Mouse (Mus musculus) midbrain, postnatal 0 days (tissue): ENCODE measurements around the gene Usp22. TPM values are rescaled to one million over a fixed set of nuclear protein-coding genes. Genes with fewer than 3 reads are reported as not detected.

Source experiments
- ATAC-seq: fragments of 200-750 bp; cut with Nextera tagmentation; 2 replicates; pipeline ENCODE4 v1.8.0; 2017; ENCODE audit warnings: moderate number of reproducible peaks, mild to moderate bottlenecking, moderate TSS enrichment, moderate library complexity; ENCODE audit not compliant: low FRiP score
- DNase-seq: peaks from one replicate; pipeline ENCODE4 v3.0.0-alpha.2; 2015; ENCODE audit warnings: low spot score
- H3K27ac ChIP-seq: fragments of 300-500 bp; sonication (generic); 2 replicates; pipeline ENCODE4 v1.5.1; 2014; ENCODE audit warnings: low read depth, mild to moderate bottlenecking, low read length, mixed read lengths
- H3K27me3 ChIP-seq: fragments of 300-500 bp; sonication (generic); 2 replicates; pipeline ENCODE4 v1.6.1; 2014; ENCODE audit warnings: low read length, control low read depth, mixed read lengths; ENCODE audit not compliant: insufficient read depth
- H3K36me3 ChIP-seq: fragments of 300-500 bp; sonication (generic); 2 replicates; pipeline ENCODE4 v1.6.1; 2014; ENCODE audit warnings: low read length, control low read depth, mixed read lengths; ENCODE audit not compliant: insufficient read depth
- H3K4me1 ChIP-seq: fragments of 300-500 bp; sonication (generic); 2 replicates; pipeline ENCODE4 v1.6.1; 2014; ENCODE audit warnings: mild to moderate bottlenecking, control low read depth, antibody characterized with exemption, low read length, mixed read lengths; ENCODE audit not compliant: insufficient read depth
- H3K4me2 ChIP-seq: fragments of 300-500 bp; sonication (generic); 2 replicates; pipeline ENCODE4 v1.6.1; 2014; ENCODE audit warnings: low read depth, mild to moderate bottlenecking, low read length, mixed read lengths; ENCODE audit not compliant: poor library complexity, severe bottlenecking
- H3K4me3 ChIP-seq: fragments of 300-500 bp; sonication (generic); 2 replicates; pipeline ENCODE4 v1.5.1; 2014; ENCODE audit warnings: low read depth, mild to moderate bottlenecking, low read length, moderate library complexity
- H3K9ac ChIP-seq: fragments of 300-500 bp; sonication (generic); replicated peaks from 2 replicates; pipeline ENCODE4 v1.6.1; 2014; ENCODE audit warnings: mild to moderate bottlenecking, low read length, moderate library complexity, mixed read lengths; ENCODE audit not compliant: poor library complexity, severe bottlenecking
- H3K9me3 ChIP-seq: fragments of 300-500 bp; sonication (generic); 2 replicates; pipeline ENCODE4 v1.6.1; 2016; ENCODE audit warnings: low read length, control low read depth
- CTCF ChIP-seq: IDR thresholded peaks from 2 replicates; pipeline ENCODE4 v1.5.1; 2016; ENCODE audit warnings: antibody characterized with exemption, mild to moderate bottlenecking
- WGBS: fragments of 180-500 bp; shearing (Covaris S2); extraction: QIAGEN DNeasy Blood & Tissue Kit; methylation state at CpG from one replicate; pipeline ENCODE4 v1.1.7; 2014; 5-methylcytosine and 5-hydroxymethylcytosine counted together
- polyA plus RNA-seq: library from polyadenylated mRNA; unstranded; fragments of >200 nt; fragmentation: Nextera tagmentation; extraction: Ambion mirVana; gene quantifications from 2 replicates; pipeline ENCODE4 v1.2.1, GENCODE M21; 2015
- total RNA-seq: library from RNA; depleted of rRNA; stranded (reverse); fragments of >200 nt; gene quantifications from 2 replicates; pipeline ENCODE4 v1.2.3, GENCODE M21; 2014

Gene Usp22
- total and polyA plus RNA-seq, 2 experiments from 2014 or later, result 355 to 637 TPM

DNA sequence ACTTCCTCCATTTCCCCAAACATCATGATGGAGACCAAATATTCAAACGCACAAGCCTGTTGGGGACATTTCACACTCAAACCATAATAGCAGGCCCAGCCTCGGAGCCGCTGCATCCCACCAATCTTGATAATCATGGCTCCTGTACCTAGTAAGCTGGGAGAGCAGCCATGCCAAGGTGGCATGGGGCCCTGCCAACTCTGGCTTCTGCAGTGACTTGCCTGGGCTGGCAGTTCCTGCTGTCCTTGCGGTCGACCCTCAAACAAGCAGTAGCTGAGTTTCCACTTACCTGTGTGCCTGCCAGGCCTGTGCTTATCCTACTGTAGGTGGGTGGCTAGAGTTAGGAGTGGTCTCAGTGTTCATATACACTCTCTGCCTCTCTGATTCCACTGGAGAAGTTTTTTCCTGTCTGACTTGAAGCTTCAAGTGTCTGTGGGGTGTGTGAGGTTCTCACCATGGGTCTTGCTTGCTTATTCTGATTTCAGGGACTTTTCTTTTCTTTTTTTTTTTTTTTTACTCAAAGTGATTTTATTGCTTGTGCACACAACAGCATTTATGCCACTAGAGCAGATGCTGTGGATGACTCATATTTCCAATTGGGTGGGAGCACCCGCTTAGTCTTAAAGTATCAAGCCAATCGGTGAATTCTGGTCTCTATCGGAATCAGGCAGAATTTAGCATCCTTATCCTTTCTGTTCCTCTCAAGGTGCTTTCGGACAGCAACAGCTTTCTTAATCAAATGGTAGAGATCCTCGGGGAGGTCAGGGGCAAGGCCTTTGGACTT lies 30.5 kb upstream of the Usp22 start:
- 90% methylated on average over 9 of the region's 10 CpGs for WGBS
- H3K36me3 ChIP-seq, result no peaks in the 10 kb centered on the region
- 0 out of 2 replicates have a peak, but pooled peaks cover 6% of the 10 kb centered on the region for H3K4me1 ChIP-seq
- DNase-seq (no peak), ATAC-seq (no peak)
- H3K4me2 ChIP-seq, result no peak overlapping the region
- H3K9ac ChIP-seq, result no peak overlapping the region
- no peaks in the 10 kb centered on the region for H3K9me3 ChIP-seq
- H3K4me3 ChIP-seq, result no peak overlapping the region
- no peak overlapping the region for H3K27ac ChIP-seq
- TF ChIP-seq CTCF, result no peak
- no peaks in the 10 kb centered on the region for H3K27me3 ChIP-seq

DNA sequence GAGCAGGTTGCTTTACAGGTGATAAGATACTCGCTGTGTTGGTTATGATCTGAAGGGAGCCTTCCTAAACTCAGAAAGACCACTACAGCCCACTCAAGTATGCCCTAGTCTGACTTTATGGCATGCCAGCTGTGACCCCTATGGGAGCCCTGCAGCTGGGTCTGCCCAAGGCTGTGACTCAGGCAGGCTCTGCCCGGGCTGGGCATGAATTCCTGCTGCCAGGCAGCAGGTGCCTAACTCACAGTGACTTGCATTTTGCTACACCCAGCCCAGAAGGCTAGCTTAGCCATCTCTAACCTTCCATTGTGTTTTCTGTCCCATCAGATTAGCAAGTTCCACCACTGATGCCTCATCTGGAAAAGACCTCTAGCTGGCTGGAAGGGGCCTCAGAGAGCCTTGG lies 28.0 kb upstream of the Usp22 start:
- no peak overlapping the region for H3K4me2 ChIP-seq
- no peak overlapping the region for H3K27ac ChIP-seq
- TF ChIP-seq CTCF, result no peak
- H3K9ac ChIP-seq, result no peak overlapping the region
- DNase-seq (no peak), ATAC-seq (no peak)
- H3K4me3 ChIP-seq, result no peak overlapping the region
- 69% methylated on average over 2 of the region's 2 CpGs for WGBS
- no peaks in the 10 kb centered on the region for H3K27me3 ChIP-seq
- H3K36me3 ChIP-seq, result no peaks in the 10 kb centered on the region
- no peaks in the 10 kb centered on the region for H3K9me3 ChIP-seq
- 0 out of 2 replicates have a peak, but pooled peaks cover 6% of the 10 kb centered on the region for H3K4me1 ChIP-seq

DNA sequence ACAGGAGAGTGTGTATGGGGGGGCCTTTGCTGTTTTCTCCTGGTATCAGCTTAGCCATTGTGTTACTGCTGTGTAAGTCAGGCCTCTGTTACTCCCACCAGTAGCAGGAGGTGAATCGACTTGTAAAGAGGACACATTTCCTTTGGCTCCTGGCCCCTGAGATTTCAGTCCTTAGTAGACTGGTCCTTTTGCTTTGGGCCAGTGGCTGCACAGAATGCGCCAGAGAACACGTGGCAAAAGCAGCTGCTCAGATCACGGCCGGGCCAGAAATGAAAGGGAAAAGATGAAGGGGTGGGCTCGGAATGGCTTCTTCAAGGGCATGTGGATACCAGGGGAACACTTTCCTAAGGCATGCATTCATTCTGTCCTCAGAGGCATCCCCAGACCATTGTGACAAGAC lies 27.3 kb upstream of the Usp22 start:
- WGBS, result 54% methylated on average over 6 of the region's 6 CpGs
- no peak for TF ChIP-seq CTCF
- no peaks in the 10 kb centered on the region for H3K27me3 ChIP-seq
- no peak overlapping the region for H3K9ac ChIP-seq
- no peaks in the 10 kb centered on the region for H3K9me3 ChIP-seq
- H3K4me3 ChIP-seq, result no peak overlapping the region
- H3K4me1 ChIP-seq, result 0 out of 2 replicates have a peak, but pooled peaks cover 3% of the 10 kb centered on the region
- H3K4me2 ChIP-seq, result no peak overlapping the region
- no peak for DNase-seq
- no peaks in the 10 kb centered on the region for H3K36me3 ChIP-seq
- ATAC-seq, result no peak
- no peak overlapping the region for H3K27ac ChIP-seq

DNA sequence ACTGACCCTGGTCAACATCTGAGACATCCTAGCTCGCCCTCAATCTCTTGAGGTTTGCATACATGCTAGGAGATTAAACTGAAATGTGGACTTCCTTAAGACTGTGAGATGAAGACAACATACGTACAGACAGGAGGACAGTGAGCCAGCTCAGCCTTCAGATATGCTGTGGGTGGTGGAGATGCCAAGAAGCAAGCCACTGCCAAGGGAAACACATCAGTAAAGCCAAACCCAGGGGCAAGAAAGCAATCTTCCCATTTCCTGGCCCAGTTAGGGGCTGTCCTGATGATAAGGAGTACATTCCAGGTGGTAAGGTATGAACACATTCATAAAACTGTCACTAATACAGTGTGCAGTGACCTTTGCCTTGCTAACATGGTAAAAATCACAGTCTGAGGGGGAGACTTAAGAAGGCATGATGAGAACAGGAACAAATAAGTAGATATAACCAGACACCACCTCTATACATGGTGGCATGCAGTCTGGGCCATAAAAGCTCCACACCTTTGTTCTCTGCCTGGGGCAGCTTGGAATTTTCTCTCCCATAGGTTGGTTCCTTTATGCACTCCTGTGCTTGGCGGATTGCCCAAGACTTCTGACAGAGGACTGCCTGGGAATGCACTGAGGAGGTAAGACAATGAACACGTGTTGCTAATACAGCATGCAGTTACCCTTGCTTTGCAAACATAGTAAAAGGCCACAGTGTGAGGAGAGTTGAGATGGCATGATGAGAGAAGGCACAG lies 24.9 kb upstream of the Usp22 start:
- ATAC-seq, result no peak
- no peak for DNase-seq
- H3K4me2 ChIP-seq, result no peak overlapping the region
- no peak overlapping the region for H3K27ac ChIP-seq
- no peak for TF ChIP-seq CTCF
- H3K9me3 ChIP-seq, result no peaks in the 10 kb centered on the region
- WGBS, result 69% methylated on average over 4 of the region's 4 CpGs
- H3K36me3 ChIP-seq, result no peaks in the 10 kb centered on the region
- no peaks in the 10 kb centered on the region for H3K4me1 ChIP-seq
- H3K9ac ChIP-seq, result no peak overlapping the region
- no peaks in the 10 kb centered on the region for H3K27me3 ChIP-seq
- H3K4me3 ChIP-seq, result no peak overlapping the region

DNA sequence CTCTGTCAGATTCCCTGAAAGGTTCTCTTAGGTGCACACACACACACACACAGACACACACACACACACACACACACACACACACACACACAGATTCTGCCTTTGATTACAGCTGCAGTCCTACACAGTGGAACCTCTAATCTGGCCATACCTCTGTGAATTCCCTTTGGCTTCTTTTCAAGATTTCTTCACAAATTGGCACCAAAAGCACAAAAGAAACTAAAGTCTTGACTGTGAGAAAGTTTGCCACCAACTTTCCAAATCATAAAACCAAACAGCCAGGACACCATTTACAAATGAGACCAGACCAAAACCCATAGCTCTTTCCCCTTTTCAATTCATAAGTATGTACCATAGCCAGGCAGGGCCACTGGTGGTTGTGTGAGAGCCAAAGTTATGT lies 23.1 kb upstream of the Usp22 start:
- H3K9ac ChIP-seq, result no peak overlapping the region
- no peaks in the 10 kb centered on the region for H3K27me3 ChIP-seq
- no peak for TF ChIP-seq CTCF
- no peak for ATAC-seq
- H3K27ac ChIP-seq, result no peak overlapping the region
- no peaks in the 10 kb centered on the region for H3K9me3 ChIP-seq
- no peaks in the 10 kb centered on the region for H3K4me1 ChIP-seq
- H3K4me2 ChIP-seq, result no peak overlapping the region
- H3K4me3 ChIP-seq, result no peak overlapping the region
- DNase-seq, result no peak
- H3K36me3 ChIP-seq, result no peaks in the 10 kb centered on the region

DNA sequence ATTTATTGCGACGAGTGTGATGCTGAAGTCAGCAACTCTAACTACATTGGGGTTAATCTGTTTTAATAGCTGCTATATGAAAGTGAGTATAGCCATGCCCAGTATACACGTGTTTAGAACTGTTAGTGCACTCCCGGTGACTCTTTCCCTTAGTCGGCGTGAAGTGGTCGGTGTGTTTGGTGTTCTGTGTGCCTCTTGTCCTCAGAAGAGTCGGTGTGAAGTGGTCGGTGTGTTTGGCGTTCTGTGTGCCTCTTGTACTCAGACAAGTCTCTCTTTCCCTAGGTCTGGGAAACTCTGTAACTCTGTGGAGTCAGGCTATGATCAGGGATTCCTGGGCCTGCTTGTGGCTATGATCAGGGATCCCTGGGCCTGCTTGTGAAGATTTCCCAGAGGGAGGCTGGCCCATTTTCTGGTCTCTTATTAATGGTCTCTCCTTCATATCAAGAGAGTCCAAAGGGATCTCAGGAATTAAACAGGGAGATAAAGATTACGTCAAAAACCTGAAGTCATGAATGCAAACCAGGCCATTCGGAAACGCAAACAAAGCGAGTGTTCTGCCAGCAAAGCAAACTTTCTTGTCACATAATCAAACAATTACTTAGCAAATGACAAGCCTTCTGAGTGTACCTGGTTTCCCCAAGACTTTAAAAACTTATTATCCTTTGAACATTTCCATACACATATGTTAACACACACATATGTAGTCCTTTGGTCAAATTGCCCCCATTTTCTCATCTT lies 21.9 kb upstream of the Usp22 start:
- H3K4me1 ChIP-seq, result no peaks in the 10 kb centered on the region
- H3K27me3 ChIP-seq, result no peaks in the 10 kb centered on the region
- H3K27ac ChIP-seq, result no peak overlapping the region
- TF ChIP-seq CTCF, result no peak
- H3K9ac ChIP-seq, result no peak overlapping the region
- H3K36me3 ChIP-seq, result no peaks in the 10 kb centered on the region
- H3K4me3 ChIP-seq, result no peak overlapping the region
- no peak for ATAC-seq
- DNase-seq, result no peak
- H3K9me3 ChIP-seq, result no peaks in the 10 kb centered on the region
- WGBS, result 84% methylated on average over 14 of the region's 14 CpGs
- no peak overlapping the region for H3K4me2 ChIP-seq
